Mouse (Mus musculus) midbrain, embryonic 12.5 days (tissue): Measurements from ENCODE around the gene Csf3. TPM values are rescaled to one million over a fixed set of nuclear protein-coding genes. Genes with fewer than 3 reads are reported as not detected.

Experiments
- ATAC-seq: fragments of 200-750 bp; cut with Nextera tagmentation; 2 replicates; pipeline ENCODE4 v1.8.0; 2017; ENCODE audit warnings: low read depth, moderate TSS enrichment, moderate library complexity; ENCODE audit not compliant: low FRiP score
- H3K27ac ChIP-seq: fragments of 300-500 bp; sonication (generic); replicated peaks from 2 replicates; pipeline ENCODE4 v1.5.1; 2016; ENCODE audit warnings: mild to moderate bottlenecking
- H3K27me3 ChIP-seq: fragments of 300-500 bp; sonication (generic); 2 replicates; pipeline ENCODE4 v1.6.1; 2016; ENCODE audit warnings: mild to moderate bottlenecking
- H3K36me3 ChIP-seq: fragments of 300-500 bp; sonication (generic); 2 replicates; pipeline ENCODE4 v1.6.1; 2016
- H3K4me1 ChIP-seq: fragments of 300-500 bp; sonication (generic); 2 replicates; pipeline ENCODE4 v1.6.1; 2016
- H3K4me2 ChIP-seq: fragments of 300-500 bp; sonication (generic); replicated peaks from 2 replicates; pipeline ENCODE4 v1.6.1; 2016; ENCODE audit warnings: mild to moderate bottlenecking, moderate library complexity
- H3K4me3 ChIP-seq: fragments of 300-500 bp; sonication (generic); 2 replicates; pipeline ENCODE4 v1.5.1; 2016; ENCODE audit warnings: mild to moderate bottlenecking
- H3K9ac ChIP-seq: fragments of 300-500 bp; sonication (generic); replicated peaks from 2 replicates; pipeline ENCODE4 v1.6.1; 2016; ENCODE audit warnings: mild to moderate bottlenecking, moderate library complexity
- H3K9me3 ChIP-seq: fragments of 300-500 bp; sonication (generic); 2 replicates; pipeline ENCODE4 v1.6.1; 2016; ENCODE audit warnings: mild to moderate bottlenecking
- WGBS: fragments of 180-500 bp; shearing (Covaris S2); methylation state at CpG from one replicate; pipeline ENCODE4 v1.1.7; 2016; 5-methylcytosine and 5-hydroxymethylcytosine counted together
- polyA plus RNA-seq: library from polyadenylated mRNA; unstranded; fragments of >200 nt; fragmentation: Nextera tagmentation; extraction: Ambion mirVana; gene quantifications from 2 replicates; pipeline ENCODE4 v1.2.1, GENCODE M21; 2016

Csf3 gene
- polyA plus RNA-seq, 1 experiment from 2014 or later: not detected

DNA sequence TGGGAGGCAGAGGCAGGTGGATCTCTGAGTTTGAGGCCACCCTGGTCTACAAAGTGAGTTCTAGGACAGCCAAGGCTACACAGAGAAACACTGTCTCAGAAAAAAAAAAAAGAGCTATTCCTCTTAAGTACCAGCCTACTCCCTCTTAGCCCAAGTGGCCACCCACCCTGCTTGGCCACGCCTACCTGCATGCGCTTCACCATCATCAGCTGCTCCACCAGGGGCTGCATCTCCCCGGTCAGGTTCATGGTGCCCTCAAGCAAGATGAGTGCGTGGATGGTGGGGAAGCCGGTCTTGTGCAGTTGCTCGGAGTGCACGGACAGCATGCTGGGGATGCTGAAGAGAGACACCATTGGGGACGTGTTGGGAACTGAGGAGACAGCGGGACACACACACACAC lies 14.9 kb downstream of the Csf3 start:
- Histone ChIP-seq H3K36me3 (peaks cover 64% of the 10 kb centered on the region), H3K27ac (no peak overlapping the region), H3K4me2 (no peak overlapping the region), H3K4me1 (peaks cover 9% of the 10 kb centered on the region), H3K9me3 (no peaks in the 10 kb centered on the region), H3K4me3 (no peak overlapping the region), H3K27me3 (no peaks in the 10 kb centered on the region), H3K9ac (no peak overlapping the region)
- WGBS: 94% methylated on average over 9 of the region's 9 CpGs
- no peak for ATAC-seq

DNA sequence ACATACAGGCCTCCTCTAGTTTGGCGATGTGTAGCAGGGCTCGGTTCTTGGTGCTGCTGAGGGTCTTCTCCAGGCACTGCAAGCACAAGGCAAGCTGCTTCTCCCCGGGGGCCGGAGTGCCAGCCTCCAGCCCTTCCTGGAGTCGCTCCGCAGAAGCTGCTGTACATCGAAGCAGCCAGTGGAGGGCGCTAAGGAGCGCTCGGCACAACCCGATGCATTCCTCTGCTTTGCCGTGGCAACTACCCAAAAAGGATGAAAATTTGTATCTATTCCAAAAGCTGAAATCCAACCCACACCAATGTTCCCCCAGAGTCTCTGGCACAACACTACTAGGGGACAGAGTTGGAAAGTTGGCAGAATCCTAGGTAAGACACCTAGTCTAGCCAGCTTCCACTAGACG lies 16.8 kb downstream of the Csf3 start:
- Histone ChIP-seq H3K36me3 (peaks cover 61% of the 10 kb centered on the region), H3K9me3 (no peaks in the 10 kb centered on the region), H3K27ac (0 out of 2 replicates have a peak overlapping the region, but pooled peaks have one; percentile 4), H3K27me3 (no peaks in the 10 kb centered on the region), H3K9ac (no peak overlapping the region), H3K4me1 (peaks cover 9% of the 10 kb centered on the region), H3K4me3 (no peak overlapping the region), H3K4me2 (no peak overlapping the region)
- 18% methylated on average over 13 of the region's 13 CpGs for whole genome bisulfite sequencing
- ATAC-seq: no peak

DNA sequence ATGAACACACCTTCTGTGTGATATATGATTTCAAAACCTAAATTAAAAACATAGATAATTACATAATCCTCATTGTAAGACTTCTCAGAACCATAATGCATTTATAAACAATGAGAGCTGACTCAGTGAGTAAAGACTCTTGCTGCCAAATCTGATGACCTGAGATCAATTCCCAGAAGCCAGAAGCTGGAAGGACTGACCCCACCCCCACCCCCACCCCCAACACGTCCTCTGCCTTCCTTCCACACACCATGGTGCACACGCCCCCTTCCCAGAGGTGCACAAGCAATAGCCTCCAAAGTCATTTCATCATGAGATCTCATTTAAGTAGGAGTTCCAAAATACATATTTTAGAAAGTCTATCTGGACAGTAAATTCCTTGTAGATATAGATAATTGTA lies 19.7 kb downstream of the Csf3 start:
- H3K4me1 ChIP-seq: peaks cover 9% of the 10 kb centered on the region
- no peak overlapping the region for H3K9ac ChIP-seq
- H3K4me3 ChIP-seq: no peak overlapping the region
- H3K27me3 ChIP-seq: no peaks in the 10 kb centered on the region
- H3K9me3 ChIP-seq: no peaks in the 10 kb centered on the region
- ATAC-seq: no peak
- 82% methylated on average over 2 of the region's 2 CpGs for WGBS
- peaks cover 56% of the 10 kb centered on the region for H3K36me3 ChIP-seq
- no peak overlapping the region for H3K4me2 ChIP-seq
- H3K27ac ChIP-seq: no peak overlapping the region

DNA sequence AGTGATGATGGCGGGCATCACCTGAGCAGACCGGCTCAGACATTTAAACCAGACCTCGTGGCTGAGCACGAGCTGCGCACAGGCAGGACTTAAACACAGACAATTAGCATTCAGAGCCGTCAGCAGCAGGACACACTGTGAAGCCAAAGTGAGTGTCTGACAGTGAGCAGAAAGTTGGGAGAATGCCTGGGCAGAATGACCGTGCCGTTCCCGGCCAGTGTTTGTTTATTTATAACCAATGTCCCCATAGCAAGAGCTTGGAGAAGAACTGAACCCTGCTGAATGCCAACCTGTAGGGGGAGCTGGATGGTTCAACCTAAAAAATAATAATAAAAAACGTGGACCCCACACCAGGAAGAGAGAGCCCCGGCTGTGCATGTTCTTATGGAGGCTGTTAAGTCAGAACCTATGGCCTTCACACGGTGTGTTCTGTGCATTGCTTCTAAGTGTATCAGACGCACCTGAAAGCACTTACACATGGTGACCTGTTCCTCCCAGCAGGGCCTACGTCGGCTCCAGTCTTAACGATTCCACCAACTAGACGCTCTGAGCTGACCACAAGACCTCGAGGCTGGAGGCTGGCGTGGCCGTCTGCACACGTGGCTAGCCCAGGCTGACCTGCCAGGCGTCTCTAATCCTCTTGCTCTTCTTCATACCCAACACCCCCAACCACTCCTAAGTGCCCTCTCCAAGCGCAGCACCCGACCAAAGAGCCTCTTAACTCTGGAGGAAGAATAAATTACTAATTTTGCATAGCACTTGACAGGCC lies 20.6 kb downstream of the Csf3 start:
- Histone ChIP-seq H3K4me2 (no peak overlapping the region), H3K27me3 (no peaks in the 10 kb centered on the region), H3K9ac (no peak overlapping the region), H3K4me3 (no peak overlapping the region), H3K4me1 (peaks cover 9% of the 10 kb centered on the region), H3K27ac (no peak overlapping the region), H3K9me3 (no peaks in the 10 kb centered on the region), H3K36me3 (peaks cover 55% of the 10 kb centered on the region)
- ATAC-seq: no peak
- 73% methylated on average over 24 of the region's 24 CpGs for WGBS

DNA sequence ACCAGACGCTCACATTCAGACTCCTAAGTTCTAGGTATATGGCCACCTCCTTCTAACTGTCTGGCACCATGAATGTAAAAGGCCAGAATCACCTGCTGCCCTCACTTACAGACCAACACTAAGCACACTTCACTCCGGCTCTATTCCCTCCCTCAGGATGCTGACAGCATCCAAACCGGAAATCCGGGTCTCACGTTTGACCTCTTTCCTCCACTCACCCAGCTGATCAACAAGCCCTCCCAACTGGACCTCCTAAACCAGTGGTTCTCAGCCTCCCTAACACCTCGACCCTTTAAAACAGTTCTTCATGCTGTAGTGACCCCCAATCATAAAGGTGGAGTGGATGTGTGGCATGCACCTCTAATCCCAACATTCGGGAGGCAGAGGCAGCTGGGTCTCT lies 22.0 kb downstream of the Csf3 start:
- H3K9me3 ChIP-seq: no peaks in the 10 kb centered on the region
- no peak overlapping the region for H3K4me2 ChIP-seq
- no peak overlapping the region for H3K27ac ChIP-seq
- no peaks in the 10 kb centered on the region for H3K27me3 ChIP-seq
- H3K36me3 ChIP-seq: peaks cover 55% of the 10 kb centered on the region
- H3K4me1 ChIP-seq: peaks cover 5% of the 10 kb centered on the region
- no peak for ATAC-seq
- WGBS: 86% methylated on average over 7 of the region's 7 CpGs
- no peak overlapping the region for H3K9ac ChIP-seq
- H3K4me3 ChIP-seq: no peak overlapping the region

DNA sequence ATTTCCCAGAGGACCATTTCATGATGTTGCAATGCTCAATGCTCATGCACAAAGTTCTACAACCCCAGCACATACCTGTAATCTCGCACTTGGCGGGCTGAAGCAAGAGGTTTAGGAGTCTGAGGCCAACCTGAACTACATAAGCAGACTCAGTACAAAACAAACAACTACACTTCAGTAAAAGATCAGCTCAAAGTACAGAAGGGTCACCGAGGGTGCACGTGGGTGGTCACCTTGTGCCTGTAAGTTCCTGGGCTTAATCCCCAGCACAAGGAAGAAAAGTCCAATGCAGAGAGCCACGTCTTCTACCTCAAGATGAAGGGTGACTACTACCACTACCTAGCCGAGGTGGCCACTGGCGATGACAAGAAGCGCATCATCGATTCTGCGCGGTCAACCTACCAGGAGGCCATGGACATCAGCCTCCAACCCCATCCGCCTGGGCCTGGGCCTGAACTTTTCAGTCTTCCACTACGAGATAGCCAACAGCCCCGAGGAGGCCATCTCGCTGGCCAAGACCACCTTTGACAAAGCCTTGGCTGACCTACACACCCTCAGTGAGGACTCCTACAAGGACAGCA lies 25.0 kb downstream of the Csf3 start:
- Histone ChIP-seq H3K4me2 (no peak overlapping the region), H3K27me3 (no peaks in the 10 kb centered on the region), H3K27ac (no peak overlapping the region), H3K9me3 (no peaks in the 10 kb centered on the region), H3K4me1 (peaks cover 7% of the 10 kb centered on the region; the same call in 1 of the 2 replicates), H3K4me3 (no peak overlapping the region), H3K9ac (no peak overlapping the region), H3K36me3 (peaks cover 49% of the 10 kb centered on the region)
- 94% methylated on average over 15 of the region's 15 CpGs for whole genome bisulfite sequencing
- no peak for ATAC-seq

DNA sequence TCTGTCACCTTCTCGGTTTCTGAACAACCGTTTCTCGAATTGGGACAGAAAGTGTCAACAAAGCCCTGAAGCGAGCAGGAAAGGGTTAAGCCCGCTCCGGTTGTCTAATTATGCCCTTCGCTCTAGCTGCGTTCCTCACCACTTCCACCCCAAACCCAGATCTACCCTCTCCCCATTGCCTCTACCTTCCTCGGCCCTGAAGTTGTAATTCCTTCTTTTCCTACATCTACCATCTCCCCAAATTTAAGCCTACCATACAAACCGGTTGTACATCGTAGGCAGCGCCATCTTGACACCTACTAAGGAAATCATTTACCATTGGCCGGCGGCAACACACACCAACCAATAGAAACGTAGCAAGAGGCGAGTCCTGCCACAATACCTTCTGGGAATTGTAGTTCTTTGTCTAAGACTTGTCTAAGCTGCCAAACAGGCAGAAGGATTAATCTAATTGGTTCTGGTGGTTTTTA lies 28.1 kb downstream of the Csf3 start, which contains the start of gene Med24:
Med24 (minus strand) TSS at position 317 of the 470 bp plus-strand sequence.
- Histone ChIP-seq H3K27ac (peak within 1 kb of the TSS; percentile 66), H3K9me3 (no peaks in the 10 kb centered on the region), H3K9ac (peak within 1 kb of the TSS; percentile 57), H3K4me1 (peaks cover 7% of the 10 kb centered on the region; the same call in 1 of the 2 replicates), H3K4me3 (peak within 1 kb of the TSS; percentile 65), H3K27me3 (peaks cover 3% of the 10 kb centered on the region), H3K36me3 (peaks cover 33% of the 10 kb centered on the region), H3K4me2 (peak within 1 kb of the TSS; percentile 65)
- ATAC-seq: peak; percentile 92
- WGBS: 0% methylated on average over 16 of the region's 16 CpGs

DNA sequence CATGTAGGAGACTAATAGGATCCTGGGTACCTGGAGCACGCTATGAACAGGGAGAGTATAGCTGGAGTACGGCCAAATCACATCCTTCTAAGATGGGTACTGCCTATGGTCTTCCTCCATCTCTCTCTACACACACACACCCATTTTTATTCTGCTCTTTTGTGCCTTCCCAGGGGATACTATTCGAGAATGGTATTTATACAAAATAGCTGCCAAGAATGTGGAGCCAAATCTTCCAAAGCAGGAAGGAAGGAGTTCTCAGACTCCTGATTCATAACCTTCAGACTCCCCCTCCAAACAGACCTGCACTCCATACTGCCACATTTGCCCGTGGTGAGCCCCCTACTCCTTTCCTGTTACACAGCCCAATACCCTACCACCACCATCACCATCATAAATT lies 29.7 kb downstream of the Csf3 start:
- no peak for ATAC-seq
- no peak overlapping the region for H3K9ac ChIP-seq
- H3K4me2 ChIP-seq: no peak overlapping the region
- peaks cover 3% of the 10 kb centered on the region for H3K27me3 ChIP-seq
- peaks cover 19% of the 10 kb centered on the region for H3K36me3 ChIP-seq
- WGBS: 69% methylated on average over 4 of the region's 4 CpGs
- H3K27ac ChIP-seq: peak overlapping the region; percentile 15; the same call in 1 of the 2 replicates
- H3K4me3 ChIP-seq: no peak overlapping the region
- H3K9me3 ChIP-seq: no peaks in the 10 kb centered on the region
- peaks cover 7% of the 10 kb centered on the region; the same call in 1 of the 2 replicates for H3K4me1 ChIP-seq

DNA sequence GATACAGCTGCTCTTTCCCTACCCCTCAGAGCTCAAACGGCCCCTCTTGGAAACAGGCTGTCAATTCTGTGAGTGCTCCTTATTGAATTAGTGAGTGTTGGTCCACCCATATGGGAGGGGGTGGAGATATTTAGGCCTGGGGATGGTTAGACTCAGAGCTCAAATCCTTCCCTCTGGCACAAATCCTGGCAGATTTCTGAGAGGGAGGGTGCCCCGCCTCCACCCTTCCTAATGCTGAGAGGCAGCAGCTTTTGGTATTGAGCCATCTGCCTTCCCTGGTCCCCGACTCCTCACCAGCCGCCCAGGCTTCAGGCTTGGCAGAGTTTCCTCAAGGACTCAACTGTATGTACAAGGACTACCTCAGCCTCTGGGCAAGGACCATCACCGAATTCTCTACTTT lies 30.1 kb downstream of the Csf3 start:
- Histone ChIP-seq H3K4me3 (no peak overlapping the region), H3K9ac (no peak overlapping the region), H3K36me3 (peaks cover 15% of the 10 kb centered on the region), H3K27me3 (peaks cover 3% of the 10 kb centered on the region), H3K27ac (peak overlapping the region; percentile 15; the same call in 1 of the 2 replicates), H3K9me3 (no peaks in the 10 kb centered on the region), H3K4me1 (peaks cover 7% of the 10 kb centered on the region; the same call in 1 of the 2 replicates), H3K4me2 (no peak overlapping the region)
- 63% methylated on average over 5 of the region's 5 CpGs for WGBS
- ATAC-seq: no peak

DNA sequence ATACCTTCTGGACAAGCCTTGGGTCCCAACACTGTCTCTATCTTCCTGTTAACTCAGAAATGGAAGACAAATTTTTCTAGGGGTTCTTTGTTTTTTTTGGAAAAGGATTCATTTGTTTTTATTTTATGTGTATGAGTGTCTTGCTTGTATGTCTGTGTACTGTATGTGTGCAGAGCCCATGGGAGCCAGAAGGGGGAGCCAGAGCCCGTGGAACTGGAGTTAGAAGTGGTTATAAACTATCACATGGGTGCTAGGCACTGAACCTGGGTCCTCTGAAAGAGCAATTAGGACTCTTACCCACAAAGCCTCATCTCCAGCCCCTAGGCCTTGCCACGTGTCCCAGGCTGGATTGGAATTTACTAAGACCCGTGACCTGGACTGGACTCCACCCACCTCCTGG lies 33.0 kb downstream of the Csf3 start:
- peaks cover 3% of the 10 kb centered on the region for H3K27me3 ChIP-seq
- no peak overlapping the region for H3K27ac ChIP-seq
- H3K4me3 ChIP-seq: no peak overlapping the region
- no peak overlapping the region for H3K4me2 ChIP-seq
- H3K9me3 ChIP-seq: no peaks in the 10 kb centered on the region
- H3K36me3 ChIP-seq: no peaks in the 10 kb centered on the region
- ATAC-seq: no peak
- H3K9ac ChIP-seq: no peak overlapping the region
- 76% methylated on average over 3 of the region's 3 CpGs for WGBS
- peaks cover 9% of the 10 kb centered on the region for H3K4me1 ChIP-seq

DNA sequence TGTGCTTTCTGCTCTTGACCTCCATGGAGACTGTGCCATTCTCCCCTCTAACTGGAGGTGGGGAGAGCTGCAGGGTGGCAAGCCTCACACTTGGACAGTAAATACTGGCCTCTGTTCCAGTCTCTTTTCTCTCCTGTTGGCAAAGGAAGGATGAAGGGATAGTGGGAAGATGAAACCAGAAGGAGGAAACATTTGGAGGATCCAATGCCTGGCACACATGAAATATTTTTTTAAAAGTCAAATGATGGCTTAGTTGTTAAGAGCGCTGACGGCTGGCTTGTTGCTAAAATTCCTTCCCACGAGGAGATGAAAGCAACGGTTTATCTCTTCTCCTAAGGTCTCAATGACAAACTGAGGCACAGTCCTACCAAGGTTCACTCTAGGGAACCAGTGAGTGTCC lies 34.0 kb downstream of the Csf3 start:
- no peak overlapping the region for H3K27ac ChIP-seq
- no peaks in the 10 kb centered on the region for H3K36me3 ChIP-seq
- H3K27me3 ChIP-seq: peaks cover 3% of the 10 kb centered on the region
- H3K4me2 ChIP-seq: no peak overlapping the region
- no peak overlapping the region for H3K9ac ChIP-seq
- no peak for ATAC-seq
- 93% methylated on average over 4 of the region's 4 CpGs for WGBS
- peaks cover 19% of the 10 kb centered on the region for H3K4me1 ChIP-seq
- no peaks in the 10 kb centered on the region for H3K9me3 ChIP-seq
- no peak overlapping the region for H3K4me3 ChIP-seq

DNA sequence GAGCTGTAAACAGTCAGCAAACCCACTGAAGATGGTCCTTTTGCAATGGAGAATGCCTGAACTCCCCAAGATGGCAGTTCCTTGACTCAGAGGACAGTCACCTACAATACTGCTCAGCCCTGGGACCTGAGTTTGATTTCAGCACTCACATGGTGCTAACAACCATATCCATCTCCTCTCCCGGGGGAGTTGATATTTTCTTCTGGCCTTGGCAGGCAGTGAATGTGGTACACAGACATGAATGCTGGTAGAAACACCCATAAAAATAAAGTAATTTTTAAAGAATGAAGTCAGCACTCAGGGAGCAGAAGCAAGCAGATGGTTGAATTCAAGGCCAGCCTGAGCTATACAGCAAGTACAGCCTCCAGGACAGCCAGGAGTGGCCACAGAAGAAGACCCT lies 35.1 kb downstream of the Csf3 start:
- 92% methylated on average over 1 of the region's 1 CpGs for WGBS
- H3K27ac ChIP-seq: no peak overlapping the region
- no peaks in the 10 kb centered on the region for H3K36me3 ChIP-seq
- H3K9me3 ChIP-seq: no peaks in the 10 kb centered on the region
- H3K4me2 ChIP-seq: no peak overlapping the region
- no peak overlapping the region for H3K9ac ChIP-seq
- ATAC-seq: no peak
- H3K4me1 ChIP-seq: peaks cover 30% of the 10 kb centered on the region
- peaks cover 3% of the 10 kb centered on the region for H3K27me3 ChIP-seq
- no peak overlapping the region for H3K4me3 ChIP-seq
